Mouse (Mus musculus): ENCODE data around the gene Gm3099.
"Not testable (repeated sequence)": the region's sequence is repeated elsewhere in the genome, so short reads cannot be mapped to it uniquely, and the experiment has no call there.

The Gm3099 gene

GRCm38 (mm10) chr14:3998094-3998493 is at the start of gene Gm3099:
Gene Gm3099, plus strand, starts transcription at chr14:3998394.
- not testable (repeated sequence) for DNase-seq

DNA sequence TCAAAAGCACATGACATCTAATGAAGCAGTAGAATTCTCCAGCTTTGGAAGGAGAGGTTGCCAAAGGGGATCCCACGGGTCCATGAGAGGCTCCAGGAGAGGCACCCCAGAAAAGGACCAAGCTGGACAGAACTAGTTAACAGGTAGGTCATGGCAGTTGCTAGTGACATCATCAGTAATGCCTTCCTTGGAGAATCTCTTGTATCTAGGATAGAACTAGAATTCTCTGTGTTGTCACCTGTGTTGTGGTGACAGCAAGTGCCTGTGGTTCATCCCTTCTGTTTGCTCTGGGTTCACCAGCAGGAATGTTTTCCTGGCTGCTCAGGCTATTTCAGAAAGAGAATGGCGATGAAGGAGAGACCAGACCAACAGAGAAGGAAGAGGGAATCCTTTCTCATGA is 34.9 kb upstream of the Gm3099 start, which contains the start of gene Gm3095:
TSS of gene Gm3095 (plus strand) at position 301 of the 400 bp plus-strand sequence.
- not testable (repeated sequence) for DNase-seq

DNA sequence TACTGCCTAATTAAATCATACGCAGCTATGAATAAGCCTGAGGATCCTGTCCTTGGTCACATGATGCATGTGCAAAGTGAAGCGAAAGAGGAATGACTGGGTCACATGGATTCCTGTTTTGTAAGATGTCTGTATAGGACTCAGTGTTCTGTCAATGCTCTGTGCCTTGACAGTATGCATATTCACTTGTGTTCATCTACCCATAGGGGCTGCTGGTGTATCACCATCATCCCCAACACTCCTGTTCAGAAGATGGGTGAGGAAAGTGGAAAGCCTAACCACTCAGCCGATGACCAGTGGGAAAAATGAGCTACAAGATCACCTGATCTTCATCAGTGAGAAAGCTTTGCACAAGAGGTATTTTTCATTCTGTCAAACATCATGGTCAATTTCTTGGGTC is 25.4 kb downstream of the Gm3099 start, which contains the start of gene Gm5796:
TSS of gene Gm5796 (plus strand) at position 301 of the 400 bp plus-strand sequence.
- not testable (repeated sequence) for DNase-seq

Data from cerebellum, adult 11 months (tissue).